Mouse (Mus musculus) ovary, postnatal 14 days (tissue): Measurements from ENCODE around the gene Cd34.
A peak's percentile ranks its signal among the peaks of the same experiment; 100 is the strongest.

Source experiments
- DNase-seq: peaks from one replicate; pipeline ENCODE4 v3.0.0; 2022; ENCODE audit warnings: low spot score

Cd34 gene

GRCm38 (mm10) chr1:194938715-194939114 lies at the start of gene Cd34:
Cd34 (plus strand) TSS chr1:194938819.
- peak; percentile 50 for DNase-seq

DNA sequence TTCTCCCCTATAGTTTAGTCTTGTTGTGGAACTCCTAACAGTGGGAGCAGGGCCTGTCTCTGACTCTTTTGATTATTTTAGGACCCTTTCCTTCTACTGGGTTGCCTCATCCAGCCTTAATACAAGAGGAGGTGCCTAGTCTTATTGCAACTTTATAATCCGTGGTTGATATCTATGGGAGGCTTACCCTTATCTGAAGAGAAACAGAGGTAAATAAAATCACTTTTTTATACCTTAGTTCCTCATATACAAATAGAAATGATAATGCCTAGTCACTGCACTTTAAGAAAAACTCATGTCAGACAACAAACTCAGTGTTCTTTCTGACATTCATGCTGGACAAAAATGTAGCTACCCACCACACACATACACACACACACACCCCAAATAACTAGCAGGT lies 44.1 kb upstream of the Cd34 start:
- no peak for DNase-seq

- DNase-seq = no peak
Observed at GRCm38 (mm10) chr1:194895287-194895686, 43.3 kb upstream of the Cd34 start.

- DNase-seq = no peak
Observed at GRCm38 (mm10) chr1:194901075-194901474, 37.5 kb upstream of the Cd34 start.

DNA sequence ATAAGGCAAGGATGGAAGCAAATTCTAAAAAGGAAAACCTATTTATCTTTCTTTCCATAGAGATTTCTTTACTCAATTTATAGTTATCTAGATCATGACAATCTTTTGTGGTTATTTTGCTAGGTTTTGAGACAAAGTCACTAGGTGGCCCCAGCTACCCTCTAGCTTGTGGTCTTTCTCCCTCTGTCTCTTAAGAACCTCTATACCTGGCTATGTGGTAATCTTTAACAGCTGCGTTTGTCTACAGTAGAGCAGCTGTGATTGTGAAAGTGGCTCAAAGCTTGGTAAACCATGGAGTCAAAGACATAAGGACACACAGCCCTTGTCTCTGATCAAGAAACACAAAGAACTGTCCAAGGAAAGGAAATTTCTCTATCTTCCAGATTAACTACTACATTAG lies 36.8 kb upstream of the Cd34 start:
- DNase-seq = no peak

- DNase-seq = no peak
Observed at GRCm38 (mm10) chr1:194908956-194909355, 29.7 kb upstream of the Cd34 start.

GRCm38 (mm10) chr1:194925753-194926350 lies 12.8 kb upstream of the Cd34 start:
- no peak for DNase-seq

DNA sequence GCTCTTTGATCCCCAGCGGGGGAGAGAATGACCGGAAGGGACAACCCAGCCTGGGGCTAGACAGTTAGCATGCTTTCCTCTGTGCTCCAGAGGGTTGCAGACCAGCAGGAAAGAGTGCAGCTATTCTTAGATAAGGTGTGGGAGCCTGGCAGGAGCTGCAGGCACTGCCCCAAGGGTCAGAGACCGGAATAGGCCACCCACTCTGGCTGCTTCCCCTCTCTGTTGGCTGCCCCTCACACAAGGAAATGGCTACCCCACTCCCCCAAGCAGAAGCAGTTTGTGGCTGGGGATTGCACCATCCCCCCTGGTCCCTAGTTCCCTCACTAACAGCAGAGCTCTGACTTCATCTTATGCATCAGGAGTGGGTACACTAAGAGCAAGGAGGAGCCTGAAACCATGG lies 10.7 kb upstream of the Cd34 start:
- no peak for DNase-seq

DNA sequence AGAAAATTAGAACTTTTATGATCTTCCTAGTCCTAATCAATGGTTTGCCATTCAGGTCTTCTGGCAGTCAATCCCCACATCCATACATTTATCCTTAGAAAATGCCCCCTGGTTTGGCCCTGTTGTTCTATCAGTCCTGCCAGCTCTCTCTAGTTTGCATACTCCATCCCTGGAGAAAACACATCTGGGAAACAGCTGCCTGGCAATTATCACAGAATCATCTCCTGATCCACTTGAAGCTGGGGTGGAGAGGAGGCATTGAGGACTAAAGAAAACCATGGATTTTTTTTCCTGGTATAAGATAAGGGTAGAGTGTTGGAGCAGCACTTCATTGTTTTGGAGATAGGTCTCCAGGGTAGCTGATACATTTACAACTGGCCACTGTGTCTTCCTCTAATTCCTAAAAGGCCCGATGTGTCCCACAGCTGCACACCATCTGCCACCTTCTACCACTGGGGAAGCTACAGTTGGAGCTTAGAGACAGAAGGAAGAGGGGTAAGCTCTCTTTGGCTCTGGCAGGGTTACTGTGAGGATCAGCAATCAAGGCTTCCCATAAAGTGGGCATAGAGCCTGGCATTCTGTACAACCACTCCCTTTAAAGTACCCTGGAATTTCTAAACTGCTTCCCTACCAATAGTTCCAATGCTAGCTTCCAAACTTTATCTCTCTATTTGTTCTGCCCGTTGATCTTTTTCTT lies 9.2 kb upstream of the Cd34 start:
- no peak for DNase-seq

GRCm38 (mm10) chr1:194929972-194930355 lies 8.7 kb upstream of the Cd34 start:
- DNase-seq = no peak

DNA sequence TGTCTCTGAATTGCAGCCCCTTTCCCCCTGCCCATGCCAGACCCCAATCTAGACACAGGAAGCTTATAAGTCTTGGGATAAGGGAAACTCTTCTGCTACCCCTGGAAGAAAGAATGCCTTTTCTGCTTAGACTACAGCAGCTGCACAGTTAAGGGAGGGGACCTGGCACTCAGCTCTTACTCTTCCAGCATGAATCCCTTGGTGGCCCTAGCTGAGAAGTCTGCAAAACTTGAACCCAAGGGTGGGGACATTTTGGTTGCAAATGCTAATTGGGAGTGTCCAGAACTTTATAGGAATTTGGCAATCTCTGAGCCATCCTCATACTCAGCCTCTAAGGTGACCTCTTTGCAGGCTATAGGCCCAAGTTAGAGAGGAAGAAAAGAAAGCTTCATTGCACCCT lies 7.9 kb upstream of the Cd34 start:
- DNase-seq = no peak

GRCm38 (mm10) chr1:194935351-194935750 lies 3.3 kb upstream of the Cd34 start:
- no peak for DNase-seq

GRCm38 (mm10) chr1:194941528-194941927 lies 2.9 kb downstream of the Cd34 start:
- no peak for DNase-seq

DNA sequence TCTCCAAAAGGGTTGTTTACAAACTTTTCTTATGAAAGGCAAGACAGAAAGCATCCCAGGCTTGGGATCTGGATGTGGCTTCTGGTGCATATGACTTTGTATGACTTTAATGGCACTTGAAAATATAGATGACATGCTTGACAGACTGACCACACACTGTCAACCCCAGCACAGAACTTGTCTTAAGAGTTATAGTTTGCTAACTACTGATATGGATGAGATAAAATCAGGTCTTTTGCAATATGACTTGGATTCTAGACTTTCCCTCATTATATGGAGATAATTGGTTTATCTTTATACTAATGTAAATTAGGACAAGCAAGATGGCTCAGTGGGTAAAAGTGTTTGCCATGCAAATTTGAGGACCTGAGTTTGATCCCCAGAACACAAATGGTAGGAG lies 4.3 kb downstream of the Cd34 start:
- DNase-seq = no peak

DNA sequence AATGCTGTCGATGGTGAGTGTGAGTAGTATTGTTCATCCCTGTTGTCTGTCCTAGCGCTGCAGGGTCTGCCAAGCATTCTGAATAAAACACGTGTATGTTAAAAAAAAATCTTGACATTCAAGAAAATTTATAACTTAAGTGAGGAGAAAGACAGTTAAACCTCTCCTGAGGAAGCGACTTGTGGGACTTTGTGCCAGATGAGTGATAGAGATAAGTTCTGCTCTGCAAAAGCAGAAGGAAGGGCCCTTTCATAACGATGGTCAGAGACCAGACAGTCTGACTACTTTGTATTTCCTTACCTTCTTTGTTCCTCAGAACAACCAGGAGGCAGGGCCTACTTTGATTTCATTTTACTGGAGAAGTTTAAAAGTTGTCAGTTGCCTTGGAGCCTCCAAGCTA lies 4.9 kb downstream of the Cd34 start:
- DNase-seq = no peak

DNA sequence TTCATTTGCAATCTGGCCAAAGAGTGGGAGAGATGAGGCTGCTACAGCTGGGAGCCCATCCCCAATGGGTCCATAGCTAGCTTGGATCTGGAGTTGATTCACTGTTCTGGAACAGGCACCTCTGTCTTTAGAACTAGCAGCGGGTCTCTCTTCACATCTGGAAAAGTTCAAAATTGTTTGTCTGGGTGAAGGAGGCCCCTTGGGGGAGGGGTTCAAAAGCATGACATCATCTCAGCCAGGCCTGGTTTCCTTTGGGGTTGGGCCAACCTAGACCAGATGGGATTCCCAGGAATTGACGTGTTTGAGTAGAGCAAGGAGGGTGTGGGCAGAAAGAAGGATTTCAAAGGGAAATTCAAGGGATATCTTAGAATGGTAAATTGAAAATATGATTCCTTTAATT lies 6.8 kb downstream of the Cd34 start:
- DNase-seq = peak; percentile 26

GRCm38 (mm10) chr1:194946467-194946866 lies 7.8 kb downstream of the Cd34 start:
- no peak for DNase-seq

DNA sequence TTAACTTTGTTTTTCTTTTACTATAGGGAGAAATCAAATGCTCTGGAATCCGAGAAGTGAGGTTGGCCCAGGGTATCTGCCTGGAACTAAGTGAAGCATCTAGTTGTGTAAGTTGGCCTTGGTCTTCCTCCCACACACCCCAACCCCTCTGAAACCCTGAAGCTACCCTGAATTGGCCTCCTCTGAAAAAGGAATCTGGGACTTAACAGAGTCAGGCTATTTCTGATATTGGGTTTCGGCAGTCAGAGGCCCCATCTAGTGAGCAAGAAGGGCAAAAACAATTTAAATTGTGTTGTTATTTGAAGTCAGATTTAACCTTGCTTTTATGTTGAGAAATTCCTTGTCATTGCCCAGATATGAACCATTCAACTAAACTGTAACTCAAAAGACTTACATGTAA lies 12.3 kb downstream of the Cd34 start:
- no peak for DNase-seq

DNA sequence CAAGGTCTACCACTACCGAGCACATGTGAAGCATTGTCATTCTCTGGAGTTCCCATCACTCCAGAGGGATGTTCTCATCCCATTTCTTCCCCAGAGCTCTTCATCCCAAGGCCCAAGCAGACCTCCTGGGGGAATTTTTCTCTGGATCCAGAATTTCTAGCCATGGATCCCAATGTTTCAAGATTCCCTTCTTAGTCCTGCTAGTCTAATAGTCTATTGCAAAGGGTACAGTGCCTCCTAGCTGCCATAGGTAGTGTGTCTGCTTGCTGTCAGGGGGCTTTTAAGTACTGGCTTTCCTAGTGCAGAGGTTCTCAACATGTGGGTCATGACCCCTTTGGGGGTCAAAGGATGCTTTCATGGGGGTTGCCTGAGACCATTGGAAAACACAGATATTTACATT lies 14.3 kb downstream of the Cd34 start:
- DNase-seq = no peak

DNA sequence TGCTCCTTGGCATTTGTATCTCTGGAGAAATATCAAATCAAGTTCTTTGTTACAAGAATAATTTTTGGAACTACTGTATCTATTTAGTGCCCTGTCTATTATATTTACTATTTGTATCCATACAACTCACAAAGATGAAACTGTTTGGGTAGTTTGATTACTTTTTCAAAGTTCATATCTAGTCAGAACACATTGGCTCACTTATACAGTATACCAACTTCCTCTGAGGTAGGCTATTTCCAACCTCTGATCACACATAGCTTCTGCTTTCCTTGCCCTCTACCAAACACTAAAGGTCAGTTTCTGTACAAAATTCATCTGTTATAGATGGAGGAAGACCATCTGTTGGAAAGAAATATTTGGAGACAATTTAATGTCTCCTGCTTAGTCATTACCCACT lies 16.1 kb downstream of the Cd34 start:
- DNase-seq = no peak

- no peak for DNase-seq
Observed at GRCm38 (mm10) chr1:194955749-194956148, 17.1 kb downstream of the Cd34 start.

GRCm38 (mm10) chr1:194957021-194957420 lies 18.4 kb downstream of the Cd34 start:
- no peak for DNase-seq

DNA sequence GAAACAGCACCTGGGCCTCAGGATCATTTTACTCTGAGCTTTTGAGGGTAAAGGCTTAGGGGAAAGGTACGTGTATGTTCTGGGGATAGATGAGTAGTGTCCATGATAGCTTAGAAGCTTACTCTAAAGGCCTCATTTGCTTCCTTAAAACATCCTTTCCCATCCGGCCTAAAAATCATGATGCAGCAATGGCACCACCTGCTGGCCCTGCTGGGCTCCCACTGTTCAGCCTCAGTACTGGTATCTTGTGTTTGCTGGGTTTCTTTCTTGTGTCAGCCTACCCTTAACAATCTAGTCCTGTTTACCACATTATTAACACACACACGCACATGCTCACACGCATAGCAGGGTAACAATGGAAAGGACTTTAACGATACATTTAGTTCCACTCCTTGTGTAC lies 23.6 kb downstream of the Cd34 start:
- DNase-seq = peak; percentile 59

DNA sequence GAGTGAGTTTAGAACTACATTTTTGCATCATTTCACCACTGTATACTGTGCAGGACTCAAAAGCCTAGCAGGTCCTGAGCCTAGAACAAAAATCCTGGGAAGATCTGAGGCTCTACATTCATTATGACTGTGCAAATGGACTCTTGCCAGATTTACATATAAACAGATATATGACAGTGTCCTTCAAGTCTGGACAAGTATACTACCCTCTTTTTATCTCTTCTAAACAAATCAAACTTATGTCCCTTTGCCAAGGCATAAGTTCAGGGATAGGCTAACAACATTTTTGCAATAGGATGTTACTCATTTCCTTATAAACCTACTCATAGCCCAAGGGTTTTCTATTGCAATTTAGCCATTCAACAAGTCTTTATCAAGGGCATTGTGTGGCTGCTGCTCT lies 24.1 kb downstream of the Cd34 start:
- DNase-seq = no peak
